Mouse (Mus musculus) stomach, postnatal 0 days (tissue): ENCODE measurements around the gene Fgfr2. TPM values are rescaled to one million over a fixed set of nuclear protein-coding genes. Genes with fewer than 3 reads are reported as not detected.

Experiments used
- ATAC-seq: fragments of 200-750 bp; cut with Nextera tagmentation; 2 replicates; pipeline ENCODE4 v1.8.0; 2017; ENCODE audit not compliant: low FRiP score, low TSS enrichment
- DNase-seq: peaks from one replicate; pipeline ENCODE4 v3.0.0-alpha.2; 2016; ENCODE audit warnings: low spot score
- H3K27ac ChIP-seq: fragments of 300-500 bp; sonication (generic); replicated peaks from 2 replicates; pipeline ENCODE4 v1.5.1; 2014; ENCODE audit warnings: mild to moderate bottlenecking, control low read depth
- H3K27me3 ChIP-seq: fragments of 300-500 bp; sonication (generic); 2 replicates; pipeline ENCODE4 v1.6.1; 2014; ENCODE audit warnings: low read length; ENCODE audit not compliant: control insufficient read depth, insufficient read depth
- H3K36me3 ChIP-seq: fragments of 300-500 bp; sonication (generic); 2 replicates; pipeline ENCODE4 v1.6.1; 2014; ENCODE audit warnings: low read length, mixed read lengths; ENCODE audit not compliant: control insufficient read depth, insufficient read depth
- H3K4me1 ChIP-seq: fragments of 300-500 bp; sonication (generic); replicated peaks from 2 replicates; pipeline ENCODE4 v1.6.1; 2014; ENCODE audit warnings: antibody characterized with exemption; ENCODE audit not compliant: control insufficient read depth, insufficient read depth
- H3K4me2 ChIP-seq: fragments of 300-500 bp; sonication (generic); replicated peaks from 2 replicates; pipeline ENCODE4 v1.6.1; 2014; ENCODE audit warnings: low read depth, mild to moderate bottlenecking, control low read depth, moderate library complexity
- H3K4me3 ChIP-seq: fragments of 300-500 bp; sonication (generic); 2 replicates; pipeline ENCODE4 v1.5.1; 2014; ENCODE audit warnings: low read depth, low read length, control low read depth
- H3K9ac ChIP-seq: fragments of 300-500 bp; sonication (generic); 2 replicates; pipeline ENCODE4 v1.6.1; 2014; ENCODE audit warnings: mild to moderate bottlenecking, low read length, control low read depth, mixed read lengths
- H3K9me3 ChIP-seq: fragments of 300-500 bp; sonication (generic); 2 replicates; pipeline ENCODE4 v1.6.1; 2016; ENCODE audit warnings: low read length; ENCODE audit not compliant: control insufficient read depth
- CTCF ChIP-seq: IDR thresholded peaks from 2 replicates; pipeline ENCODE4 v1.5.1; 2016; ENCODE audit warnings: antibody characterized with exemption, low read depth, mild to moderate bottlenecking, moderate library complexity
- EP300 ChIP-seq: optimal IDR thresholded peaks from 2 replicates; pipeline ENCODE3; 2016; ENCODE audit warnings: antibody characterized with exemption
- WGBS: fragments of 180-500 bp; shearing (Covaris S2); extraction: QIAGEN DNeasy Blood & Tissue Kit; methylation state at CpG from one replicate; pipeline ENCODE4 v1.1.7; 2014; 5-methylcytosine and 5-hydroxymethylcytosine counted together
- polyA plus RNA-seq: library from polyadenylated mRNA; unstranded; fragments of >200 nt; fragmentation: Nextera tagmentation; extraction: Ambion mirVana; gene quantifications from 2 replicates; pipeline ENCODE4 v1.2.1, GENCODE M21; 2015

Gene Fgfr2
- polyA plus RNA-seq, 1 experiment from 2014 or later, result 60.8 TPM

DNA sequence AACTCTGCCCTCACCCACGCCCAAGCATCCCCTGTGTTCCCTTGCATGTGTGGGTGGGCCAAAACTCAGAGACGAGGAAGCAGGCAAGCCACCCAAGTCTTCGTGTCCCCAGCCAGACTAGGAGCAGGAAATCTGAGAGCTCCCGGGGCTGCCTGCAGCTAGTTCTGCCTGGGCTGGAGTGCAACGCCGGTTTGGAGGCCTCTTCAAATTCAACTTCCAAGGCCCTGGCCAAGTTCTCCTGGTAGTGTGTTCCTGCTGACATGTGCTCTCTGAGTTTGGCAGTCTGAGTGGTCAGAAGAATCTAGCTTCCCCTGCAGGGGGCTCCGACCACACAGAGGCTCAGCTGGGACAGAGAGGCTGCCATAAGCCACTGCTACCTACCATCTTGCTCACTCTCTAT is 2948.6 kb downstream of the Fgfr2 start:
- peak; percentile 40; the same call in 1 of the 2 replicates for ATAC-seq
- Histone ChIP-seq H3K4me3 (no peak overlapping the region), H3K4me1 (0 out of 2 replicates have a peak, but pooled peaks cover 2% of the 10 kb centered on the region), H3K27ac (peak overlapping the region; percentile 65), H3K9me3 (no peaks in the 10 kb centered on the region), H3K27me3 (no peaks in the 10 kb centered on the region), H3K4me2 (no peak overlapping the region), H3K36me3 (peaks cover 21% of the 10 kb centered on the region), H3K9ac (no peak overlapping the region)
- TF ChIP-seq CTCF (peak; percentile 49; the same call in 1 of the 2 replicates), EP300 (no peak)
- no peak for DNase-seq
- 29% methylated on average over 7 of the region's 7 CpGs for WGBS

DNA sequence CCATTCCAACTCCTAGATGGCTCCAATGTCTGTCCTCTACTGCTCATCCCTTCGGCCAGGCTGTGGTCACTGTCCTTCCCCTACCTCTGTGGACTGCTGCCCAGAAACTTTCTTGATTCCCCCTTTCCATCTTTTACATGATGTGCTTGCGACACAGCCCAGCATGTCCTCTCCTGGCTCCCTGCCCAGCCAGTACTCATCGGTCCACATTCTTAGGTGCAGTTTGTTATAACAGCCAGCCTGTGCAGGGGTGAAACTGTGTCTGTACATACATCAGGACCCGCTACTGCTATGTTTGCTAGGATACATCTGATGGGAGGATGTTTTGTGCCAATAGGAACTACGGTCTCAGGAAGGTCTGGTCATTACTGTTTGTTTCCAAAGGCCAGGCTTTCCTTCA is 2949.2 kb downstream of the Fgfr2 start:
- 40% methylated on average over 5 of the region's 5 CpGs for WGBS
- H3K9me3 ChIP-seq, result no peaks in the 10 kb centered on the region
- H3K36me3 ChIP-seq, result peaks cover 23% of the 10 kb centered on the region
- H3K9ac ChIP-seq, result no peak overlapping the region
- H3K27me3 ChIP-seq, result no peaks in the 10 kb centered on the region
- H3K4me1 ChIP-seq, result 0 out of 2 replicates have a peak, but pooled peaks cover 2% of the 10 kb centered on the region
- DNase-seq, result no peak
- ATAC-seq, result no peak
- no peak overlapping the region for H3K4me3 ChIP-seq
- H3K27ac ChIP-seq, result peak overlapping the region; percentile 65
- H3K4me2 ChIP-seq, result no peak overlapping the region
- no peak for TF ChIP-seq CTCF
- TF ChIP-seq EP300, result no peak

GRCm38 (mm10) chr7:130170144-130170543 is 2953.0 kb downstream of the Fgfr2 start:
- Histone ChIP-seq H3K9ac (no peak overlapping the region), H3K4me3 (no peak overlapping the region), H3K4me2 (no peak overlapping the region), H3K4me1 (peaks cover 8% of the 10 kb centered on the region; the same call in 1 of the 2 replicates), H3K36me3 (peaks cover 13% of the 10 kb centered on the region), H3K27me3 (no peaks in the 10 kb centered on the region), H3K27ac (no peak overlapping the region), H3K9me3 (no peaks in the 10 kb centered on the region)
- WGBS, result 54% methylated on average over 8 of the region's 8 CpGs
- ATAC-seq (no peak), DNase-seq (no peak)
- TF ChIP-seq CTCF (no peak), EP300 (no peak)

DNA sequence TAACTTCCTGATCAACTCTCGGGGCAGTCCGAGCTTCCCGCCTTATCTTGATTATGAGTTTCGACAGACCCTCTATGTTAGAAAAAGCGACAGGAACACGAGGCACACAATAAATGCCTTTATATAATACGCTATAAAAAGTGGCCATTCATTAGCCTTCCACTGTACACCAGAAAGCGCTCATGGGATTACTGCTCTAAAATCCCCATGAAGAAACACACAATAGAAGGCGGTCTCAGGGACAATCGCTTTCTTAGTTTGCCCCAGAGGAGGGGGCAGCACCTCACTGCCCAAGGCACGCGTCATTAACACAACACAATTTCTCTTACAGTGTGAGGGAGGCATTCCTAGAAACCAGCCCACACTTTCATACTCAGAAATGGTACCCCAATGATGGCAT is 2954.9 kb downstream of the Fgfr2 start:
- Histone ChIP-seq H3K27ac (no peak overlapping the region), H3K4me3 (no peak overlapping the region), H3K36me3 (peaks cover 19% of the 10 kb centered on the region), H3K9me3 (no peaks in the 10 kb centered on the region), H3K27me3 (no peaks in the 10 kb centered on the region), H3K4me2 (no peak overlapping the region), H3K4me1 (peaks cover 6% of the 10 kb centered on the region; the same call in 1 of the 2 replicates), H3K9ac (no peak overlapping the region)
- no peak for TF ChIP-seq CTCF
- no peak for TF ChIP-seq EP300
- ATAC-seq (no peak), DNase-seq (no peak)
- WGBS, result 60% methylated on average over 12 of the region's 12 CpGs

GRCm38 (mm10) chr7:130167261-130167660 is 2955.9 kb downstream of the Fgfr2 start:
- H3K4me3 ChIP-seq, result no peak overlapping the region
- TF ChIP-seq EP300 (no peak), CTCF (no peak)
- DNase-seq, result no peak
- no peak overlapping the region for H3K9ac ChIP-seq
- WGBS, result 64% methylated on average over 5 of the region's 5 CpGs
- peaks cover 23% of the 10 kb centered on the region for H3K36me3 ChIP-seq
- H3K9me3 ChIP-seq, result no peaks in the 10 kb centered on the region
- peaks cover 6% of the 10 kb centered on the region; the same call in 1 of the 2 replicates for H3K4me1 ChIP-seq
- no peak for ATAC-seq
- no peaks in the 10 kb centered on the region for H3K27me3 ChIP-seq
- H3K27ac ChIP-seq, result 0 out of 2 replicates have a peak overlapping the region, but pooled peaks have one; percentile 24
- no peak overlapping the region for H3K4me2 ChIP-seq

DNA sequence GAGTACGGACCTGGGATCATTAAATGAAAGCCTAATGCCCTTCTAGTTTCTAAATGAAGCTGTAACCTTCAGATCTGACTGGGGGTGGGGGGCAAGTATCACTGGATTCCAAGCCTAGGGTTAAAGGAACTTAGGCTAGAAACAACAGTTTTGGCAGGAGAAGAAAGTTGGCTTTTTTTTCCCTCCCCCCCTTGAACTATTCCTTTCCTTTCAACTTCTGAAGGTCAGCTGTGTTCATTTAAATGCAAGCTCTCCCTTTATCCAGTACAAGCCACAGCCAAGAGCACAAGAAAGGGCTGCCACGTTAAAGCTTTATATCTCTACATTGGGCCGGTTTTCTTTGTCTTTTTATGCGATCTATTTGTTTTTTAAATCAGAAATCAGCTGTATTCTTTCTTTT is 2957.0 kb downstream of the Fgfr2 start:
- ATAC-seq, result no peak
- H3K4me3 ChIP-seq, result no peak overlapping the region
- H3K27ac ChIP-seq, result no peak overlapping the region
- peaks cover 16% of the 10 kb centered on the region for H3K36me3 ChIP-seq
- no peak for DNase-seq
- H3K4me1 ChIP-seq, result peaks cover 6% of the 10 kb centered on the region; the same call in 1 of the 2 replicates
- H3K9me3 ChIP-seq, result no peaks in the 10 kb centered on the region
- TF ChIP-seq EP300 (no peak), CTCF (no peak)
- 50% methylated on average over 4 of the region's 4 CpGs for whole genome bisulfite sequencing
- H3K9ac ChIP-seq, result no peak overlapping the region
- H3K4me2 ChIP-seq, result no peak overlapping the region
- H3K27me3 ChIP-seq, result no peaks in the 10 kb centered on the region
